Mouse (Mus musculus): Measurements from ENCODE around the gene Prr12. TPM values are rescaled to one million over a fixed set of nuclear protein-coding genes. Genes with fewer than 3 reads are reported as not detected.

The Prr12 gene
- total and polyA plus RNA-seq, 2 experiments from 2014 or later = 8.2 to 14.0 TPM

DNA sequence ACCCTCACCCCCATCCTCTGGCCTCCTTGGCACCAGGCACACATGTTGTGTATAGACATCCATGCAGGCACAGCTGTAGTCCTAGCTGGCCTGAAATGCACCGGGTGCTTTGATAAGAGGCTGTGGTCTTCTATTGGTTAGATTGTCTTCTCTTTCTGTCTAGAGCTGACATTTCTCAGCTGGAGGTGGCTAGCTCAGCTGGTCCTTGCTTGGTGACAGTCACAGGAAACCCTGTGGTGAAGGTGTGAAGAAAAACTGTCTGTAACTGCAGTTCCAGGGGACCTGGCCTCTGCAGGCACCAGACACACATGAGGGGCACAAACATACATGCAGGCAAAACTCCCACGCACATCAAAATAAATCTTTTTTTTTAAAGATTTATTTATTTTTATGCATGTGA lies 17.0 kb upstream of the Prr12 start:
- WGBS = 84% methylated on average over 2 of the region's 2 CpGs
- Histone ChIP-seq H3K4me2 (ENCODE audit: low read depth) (no peak overlapping the region), H3K36me3 (ENCODE audit: insufficient read depth) (peaks cover 6% of the 10 kb centered on the region), H3K4me3 (ENCODE audit: low read depth, low read length) (no peak overlapping the region), H3K9me3 (ENCODE audit: low read length) (no peaks in the 10 kb centered on the region), H3K27me3 (ENCODE audit: insufficient read depth, low read length) (no peaks in the 10 kb centered on the region), H3K9ac (no peak overlapping the region), H3K27ac (ENCODE audit: low read depth, low read length) (no peak overlapping the region), H3K4me1 (ENCODE audit: insufficient read depth) (no peaks in the 10 kb centered on the region)
- DNase-seq = no peak
- ATAC-seq = no peak
- TF ChIP-seq CTCF (IDR thresholded peaks at IDR 0.05; ENCODE audit: low read depth) = no peak

GRCm38 (mm10) chr7:45068000-45068318 lies 15.3 kb upstream of the Prr12 start:
- Histone ChIP-seq H3K9ac (no peak overlapping the region), H3K27me3 (ENCODE audit: insufficient read depth, low read length) (no peaks in the 10 kb centered on the region), H3K27ac (ENCODE audit: low read depth, low read length) (no peak overlapping the region), H3K9me3 (ENCODE audit: low read length) (no peaks in the 10 kb centered on the region), H3K4me2 (ENCODE audit: low read depth) (no peak overlapping the region), H3K4me3 (ENCODE audit: low read depth, low read length) (no peak overlapping the region), H3K4me1 (ENCODE audit: insufficient read depth) (no peaks in the 10 kb centered on the region; the same call in 1 of the 2 replicates), H3K36me3 (ENCODE audit: insufficient read depth) (no peaks in the 10 kb centered on the region)
- peak; percentile 73 for TF ChIP-seq CTCF (IDR thresholded peaks at IDR 0.05; ENCODE audit: low read depth)
- ATAC-seq = peak; percentile 60; the same call in 1 of the 2 replicates
- WGBS = 20% methylated on average over 5 of the region's 5 CpGs
- peak; percentile 56 for DNase-seq

DNA sequence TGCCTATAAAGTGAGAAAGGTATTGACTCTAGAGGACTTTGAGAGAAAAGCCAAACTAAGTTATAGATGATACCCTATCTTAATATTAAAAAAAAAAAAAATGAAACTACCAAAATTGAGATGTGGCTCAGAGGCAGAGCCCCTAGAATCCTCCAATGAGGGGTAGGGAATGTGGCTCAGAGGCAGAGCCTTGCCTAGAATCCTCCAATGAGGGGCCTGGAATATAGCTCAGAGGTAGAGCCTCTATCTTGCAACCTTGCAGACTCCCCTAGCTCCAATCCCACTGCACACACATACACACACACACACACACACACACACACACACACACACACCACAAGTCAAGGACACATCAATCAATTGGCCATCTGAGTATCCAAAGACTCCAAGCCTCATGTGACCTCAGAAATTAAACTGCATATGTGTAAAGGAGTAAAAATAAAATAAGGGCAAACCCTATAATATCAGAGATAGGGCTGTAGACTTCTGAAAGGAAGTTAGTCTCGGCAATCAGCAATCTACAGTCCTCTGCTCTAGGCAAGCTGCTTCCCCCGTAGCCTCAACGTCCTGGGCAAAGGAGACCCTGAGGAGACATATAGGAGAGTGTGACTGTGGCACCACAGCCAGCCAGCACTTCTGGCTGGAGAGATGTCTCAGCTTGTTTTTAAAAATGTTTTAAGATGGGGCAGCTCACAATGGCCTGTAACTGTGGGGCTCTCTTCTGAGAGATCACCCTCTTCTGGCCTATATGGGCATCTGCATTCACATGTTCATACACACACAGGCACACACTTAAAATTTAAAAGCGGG lies 14.7 kb upstream of the Prr12 start:
- no peak for ATAC-seq
- WGBS = 82% methylated on average over 4 of the region's 4 CpGs
- TF ChIP-seq CTCF (IDR thresholded peaks at IDR 0.05; ENCODE audit: low read depth) = no peak
- H3K9ac ChIP-seq = no peak overlapping the region
- H3K9me3 ChIP-seq (ENCODE audit: low read length) = no peaks in the 10 kb centered on the region
- no peak overlapping the region for H3K27ac ChIP-seq (ENCODE audit: low read depth, low read length)
- H3K27me3 ChIP-seq (ENCODE audit: insufficient read depth, low read length) = no peaks in the 10 kb centered on the region
- H3K4me3 ChIP-seq (ENCODE audit: low read depth, low read length) = no peak overlapping the region
- no peak overlapping the region for H3K4me2 ChIP-seq (ENCODE audit: low read depth)
- no peaks in the 10 kb centered on the region for H3K36me3 ChIP-seq (ENCODE audit: insufficient read depth)
- no peak for DNase-seq
- no peaks in the 10 kb centered on the region; the same call in 1 of the 2 replicates for H3K4me1 ChIP-seq (ENCODE audit: insufficient read depth)

- TF ChIP-seq CTCF (IDR thresholded peaks at IDR 0.05; ENCODE audit: low read depth) = peak; percentile 33
- H3K4me2 ChIP-seq (ENCODE audit: low read depth) = peak within 1 kb of the TSS; percentile 54
- DNase-seq = peak; percentile 98
Measured at GRCm38 (mm10) chr7:45062239-45062835, 9.7 kb upstream of the Prr12 start, which contains the start of the genes Nosip and Prrg2. Gene Nosip, plus strand, starts transcription at chr7:45062429. Gene Prrg2, minus strand, starts transcription at chr7:45062677.

GRCm38 (mm10) chr7:45061532-45062075 lies 8.9 kb upstream of the Prr12 start:
- DNase-seq (no peak), ATAC-seq (no peak)
- peak overlapping the region; percentile 46; the same call in 1 of the 2 replicates for H3K27ac ChIP-seq (ENCODE audit: low read depth, low read length)
- H3K36me3 ChIP-seq (ENCODE audit: insufficient read depth) = no peaks in the 10 kb centered on the region
- H3K4me2 ChIP-seq (ENCODE audit: low read depth) = peak overlapping the region; percentile 54
- TF ChIP-seq CTCF (IDR thresholded peaks at IDR 0.05; ENCODE audit: low read depth) = no peak
- peak overlapping the region; percentile 56; the same call in 1 of the 2 replicates for H3K4me3 ChIP-seq (ENCODE audit: low read depth, low read length)
- H3K4me1 ChIP-seq (ENCODE audit: insufficient read depth) = peaks cover 13% of the 10 kb centered on the region
- WGBS = 15% methylated on average over 11 of the region's 11 CpGs
- H3K9me3 ChIP-seq (ENCODE audit: low read length) = no peaks in the 10 kb centered on the region
- no peaks in the 10 kb centered on the region for H3K27me3 ChIP-seq (ENCODE audit: insufficient read depth, low read length)
- peak overlapping the region; percentile 54; the same call in 1 of the 2 replicates for H3K9ac ChIP-seq

More at GRCm38 (mm10) chr7:45062239-45062835, 9.7 kb upstream of the Prr12 start, which contains the start of the genes Nosip and Prrg2:
- Histone ChIP-seq H3K4me1 (ENCODE audit: insufficient read depth) (peaks cover 13% of the 10 kb centered on the region), H3K9me3 (ENCODE audit: low read length) (no peaks in the 10 kb centered on the region), H3K4me3 (ENCODE audit: low read depth, low read length) (peak within 1 kb of the TSS; percentile 56), H3K27me3 (ENCODE audit: insufficient read depth, low read length) (no peaks in the 10 kb centered on the region), H3K27ac (ENCODE audit: low read depth, low read length) (peak within 1 kb of the TSS; percentile 93), H3K36me3 (ENCODE audit: insufficient read depth) (no peaks in the 10 kb centered on the region), H3K9ac (peak within 1 kb of the TSS; percentile 54)
- WGBS = 2% methylated on average over 31 of the region's 31 CpGs
- ATAC-seq = peak; percentile 93

- no peaks in the 10 kb centered on the region for H3K9me3 ChIP-seq (ENCODE audit: low read length)
- H3K36me3 ChIP-seq (ENCODE audit: insufficient read depth) = no peaks in the 10 kb centered on the region
- WGBS = 95% methylated on average over 6 of the region's 6 CpGs
- H3K4me2 ChIP-seq (ENCODE audit: low read depth) = no peak overlapping the region
- no peak for TF ChIP-seq CTCF (IDR thresholded peaks at IDR 0.05; ENCODE audit: low read depth)
- H3K27me3 ChIP-seq (ENCODE audit: insufficient read depth, low read length) = no peaks in the 10 kb centered on the region
- ATAC-seq = no peak
- DNase-seq = no peak
- no peak overlapping the region for H3K4me3 ChIP-seq (ENCODE audit: low read depth, low read length)
- no peak overlapping the region for H3K9ac ChIP-seq
- no peak overlapping the region for H3K27ac ChIP-seq (ENCODE audit: low read depth, low read length)
- peaks cover 13% of the 10 kb centered on the region for H3K4me1 ChIP-seq (ENCODE audit: insufficient read depth)
Measured at GRCm38 (mm10) chr7:45060632-45061122, 8.0 kb upstream of the Prr12 start.
